Comparison of ENCODE assay signal across 8 mouse cellular contexts in genomic region chr11:43493815-43494409, GRCm38 (mm10). TPM values are rescaled to one million over a fixed set of nuclear protein-coding genes. Genes with fewer than 3 reads are reported as not detected.
DNase-seq lines count a peak whose midpoint lies in the region; ATAC-seq lines count a peak whose summit lies in the region.

No protein-coding gene starts in this region.

- H3K4me2 ChIP-seq in heart, embryonic 14.5 days (ENCODE audit: low read length), result no peak overlapping the region
- no peak overlapping the region for H3K4me2 ChIP-seq in liver, embryonic 13.5 days
- H3K4me2 ChIP-seq in neural tube, embryonic 12.5 days (replicated peaks), result no peak overlapping the region

- DNase-seq in CD8-positive naive resting alpha-beta T cell, adult 2 months (ENCODE audit: low read depth in 2 of 2, low spot score in 2 of 2), result peak; percentile 54 to 67
- peak; percentile 91 for DNase-seq in brain, adult 2 months (ENCODE audit: low read depth, low spot score)
- peak; percentile 28 for DNase-seq in fibroblast of lung, adult 2 months (ENCODE audit: low read depth)
- peak; percentile 76 for DNase-seq in kidney, postnatal 14 days
- DNase-seq in liver, embryonic 13.5 days, result peak; percentile 15
- peak; percentile 55 for DNase-seq in testis, postnatal 14 days (ENCODE audit: low spot score)

- H3K4me3 ChIP-seq in heart, embryonic 14.5 days (ENCODE audit: control insufficient read depth in 1 of 2, insufficient read depth in 1 of 2, low read depth in 1 of 2, low read length in 2 of 2), result no peak overlapping the region
- H3K4me3 ChIP-seq in liver, embryonic 13.5 days (replicated peaks), result no peak overlapping the region
- H3K4me3 ChIP-seq in neural tube, embryonic 12.5 days, result no peak overlapping the region

- H3K27ac ChIP-seq in heart, embryonic 14.5 days (replicated peaks in 1 of 2; ENCODE audit: control insufficient read depth in 1 of 2, insufficient read depth in 1 of 2, low read depth in 2 of 2, low read length in 2 of 2), result no peak overlapping the region
- no peak overlapping the region for H3K27ac ChIP-seq in liver, embryonic 13.5 days
- no peak overlapping the region for H3K27ac ChIP-seq in neural tube, embryonic 12.5 days

- no peaks in the 10 kb centered on the region for H3K27me3 ChIP-seq in heart, embryonic 14.5 days (ENCODE audit: control insufficient read depth, insufficient read depth, low read length)
- H3K27me3 ChIP-seq in liver, embryonic 13.5 days, result no peaks in the 10 kb centered on the region
- H3K27me3 ChIP-seq in neural tube, embryonic 12.5 days (replicated peaks), result no peaks in the 10 kb centered on the region

- no peak overlapping the region for H3K9ac ChIP-seq in heart, embryonic 14.5 days (ENCODE audit: low read length)
- no peak overlapping the region for H3K9ac ChIP-seq in liver, embryonic 13.5 days
- H3K9ac ChIP-seq in neural tube, embryonic 12.5 days, result no peak overlapping the region

- 24% methylated on average over 6 of the region's 6 CpGs for WGBS in heart, embryonic 14.5 days
- WGBS in liver, embryonic 13.5 days (ENCODE audit: insufficient replicate concordance), result 27% methylated on average over 6 of the region's 6 CpGs
- WGBS in neural tube, embryonic 12.5 days, result 21% methylated on average over 6 of the region's 6 CpGs

- H3K36me3 ChIP-seq in heart, embryonic 14.5 days (ENCODE audit: control insufficient read depth, insufficient read depth, low read length), result no peaks in the 10 kb centered on the region
- no peaks in the 10 kb centered on the region for H3K36me3 ChIP-seq in liver, embryonic 13.5 days
- H3K36me3 ChIP-seq in neural tube, embryonic 12.5 days, result no peaks in the 10 kb centered on the region; the same call in 1 of the 2 replicates

- peak; percentile 48; the same call in 1 of the 2 replicates for ATAC-seq in heart, embryonic 14.5 days (ENCODE audit: insufficient number of reproducible peaks, insufficient read depth, low FRiP score, low read depth)
- ATAC-seq in liver, embryonic 13.5 days (ENCODE audit: low read depth), result no peak
- peak; percentile 89 for ATAC-seq in neural tube, embryonic 12.5 days (ENCODE audit: low FRiP score, low read depth)

- no peaks in the 10 kb centered on the region for H3K9me3 ChIP-seq in heart, embryonic 14.5 days (ENCODE audit: control insufficient read depth, low read length)
- H3K9me3 ChIP-seq in liver, embryonic 13.5 days (replicated peaks), result no peaks in the 10 kb centered on the region
- H3K9me3 ChIP-seq in neural tube, embryonic 12.5 days, result peaks cover 5% of the 10 kb centered on the region; the same call in 1 of the 2 replicates

- peaks cover 4 to 6% of the 10 kb centered on the region in 2 experiments; a peak in 2 of 4 replicates for H3K4me1 ChIP-seq in heart, embryonic 14.5 days (ENCODE audit: control insufficient read depth in 2 of 2, insufficient read depth in 2 of 2, low read length in 2 of 2)
- no peaks in the 10 kb centered on the region for H3K4me1 ChIP-seq in liver, embryonic 13.5 days (replicated peaks)
- H3K4me1 ChIP-seq in neural tube, embryonic 12.5 days, result no peaks in the 10 kb centered on the region

RNA-seq across cellular contexts. Expression of gene C1qtnf2, which starts 19.8 kb away (rescaled TPM):
- polyA plus RNA-seq in heart, embryonic 14.5 days (2014; fragmentation: Nextera tagmentation; extraction: Ambion mirVana), result 4.7 and 5.3 TPM in 2 replicates
- 0.54 and 1.0 TPM in 2 replicates for polyA plus RNA-seq in liver, embryonic 13.5 days (2015; fragmentation: Nextera tagmentation; extraction: Ambion mirVana)
- 5.6 and 6.3 TPM in 2 replicates for polyA plus RNA-seq in neural tube, embryonic 12.5 days (2016; fragmentation: Nextera tagmentation; extraction: Ambion mirVana)

RNA-seq across cellular contexts. Expression of gene Ccnjl, which starts 34.7 kb away (rescaled TPM):
- polyA plus RNA-seq in heart, embryonic 14.5 days (2014; fragmentation: Nextera tagmentation; extraction: Ambion mirVana), result 20.3 and 21.1 TPM in 2 replicates
- 2.7 and 2.8 TPM in 2 replicates for polyA plus RNA-seq in liver, embryonic 13.5 days (2015; fragmentation: Nextera tagmentation; extraction: Ambion mirVana)
- polyA plus RNA-seq in neural tube, embryonic 12.5 days (2016; fragmentation: Nextera tagmentation; extraction: Ambion mirVana), result 36.3 and 38.7 TPM in 2 replicates

Comparison
In these comparisons a context has a peak if more than half of its experiments do, and no peak if none do; other contexts are left out.
1. DNase-seq: peak in every context shown above with its lines; median percentile 91 in brain, adult 2 months; 76 in kidney, postnatal 14 days; 60 in CD8-positive naive resting alpha-beta T cell, adult 2 months; 55 in testis, postnatal 14 days; 28 in fibroblast of lung, adult 2 months; 15 in liver, embryonic 13.5 days.